22 mouse cellular contexts compared by ENCODE assay signal in genomic region chr12:59205571-59205970, GRCm38 (mm10). TPM values are rescaled to one million over a fixed set of nuclear protein-coding genes. Genes with fewer than 3 reads are reported as not detected.
DNase-seq lines count a peak whose midpoint lies in the region; ATAC-seq lines count a peak whose summit lies in the region.
"Had no signal": no experiment of that assay in that cellular context is flagged by ENCODE, and none has a peak within 500 bp of the region (broad histone marks: within the 10 kb centered on the region; RNA-seq: fewer than 3 reads in every experiment).

No protein-coding gene starts in this region.

- peaks cover 26% of the 10 kb centered on the region for H3K36me3 ChIP-seq in heart, embryonic 12.5 days

- H3K27me3 ChIP-seq in heart, embryonic 12.5 days (replicated peaks): no peaks in the 10 kb centered on the region
- H3K27me3 ChIP-seq: embryonic facial prominence, embryonic 12.5 days; embryonic facial prominence, embryonic 15.5 days; heart, embryonic 13.5 days had no signal

- no peak overlapping the region for H3K4me3 ChIP-seq in heart, embryonic 12.5 days
- H3K4me3 ChIP-seq: embryonic facial prominence, embryonic 12.5 days; embryonic facial prominence, embryonic 15.5 days; heart, embryonic 13.5 days had no signal

- peaks cover 8% of the 10 kb centered on the region; the same call in 1 of the 2 replicates for H3K4me1 ChIP-seq in heart, embryonic 12.5 days (replicated peaks)
- H3K4me1 ChIP-seq: embryonic facial prominence, embryonic 12.5 days; embryonic facial prominence, embryonic 15.5 days had no signal

- no peak overlapping the region for H3K4me2 ChIP-seq in heart, embryonic 12.5 days
- H3K4me2 ChIP-seq: embryonic facial prominence, embryonic 12.5 days; embryonic facial prominence, embryonic 15.5 days; heart, embryonic 13.5 days; hindbrain, embryonic 14.5 days had no signal

- 90% methylated on average over 6 of the region's 6 CpGs for WGBS in heart, embryonic 12.5 days

- H3K27ac ChIP-seq in heart, embryonic 12.5 days (ENCODE audit: poor library complexity, severe bottlenecking): no peak overlapping the region
- H3K27ac ChIP-seq: embryonic facial prominence, embryonic 12.5 days; embryonic facial prominence, embryonic 15.5 days; heart, embryonic 13.5 days; hindbrain, embryonic 14.5 days had no signal

- DNase-seq in heart, adult 11 months: peak; percentile 17
- DNase-seq in ES-CJ7 (ENCODE audit: low read depth, low spot score): peak; percentile 21
- no peak for DNase-seq in ovary, adult 18-20 months (ENCODE audit: low spot score)
- no peak for DNase-seq in layer of hippocampus, postnatal 25 days (ENCODE audit: extremely low spot score in 1 of 2, low spot score in 1 of 2)
- DNase-seq: adrenal gland, adult 2 months; adrenal gland, postnatal 14 days; cerebellum, adult 11 months; cerebellum, adult 2 months; cerebellum, adult 9-11 months; cerebellum, postnatal 25 days; gastrocnemius, postnatal 36 days; heart, adult 18-20 months; heart, postnatal 14 days; heart, postnatal 4 days had no signal

- ATAC-seq in heart, embryonic 12.5 days (ENCODE audit: insufficient number of reproducible peaks, low FRiP score): no peak
- 0 out of 2 replicates have a peak, but pooled peaks have one; percentile 3 for ATAC-seq in granulocyte monocyte progenitor cell, adult 5-6 weeks (replicated peaks; ENCODE audit: poor library complexity, severe bottlenecking)
- ATAC-seq: forebrain, embryonic 14.5 days; intestine, postnatal 0 days had no signal

- H3K9me3 ChIP-seq in heart, embryonic 12.5 days (replicated peaks): no peaks in the 10 kb centered on the region
- H3K9me3 ChIP-seq: embryonic facial prominence, embryonic 12.5 days; embryonic facial prominence, embryonic 15.5 days; heart, embryonic 13.5 days had no signal

- no peak overlapping the region for H3K9ac ChIP-seq in heart, embryonic 12.5 days
- H3K9ac ChIP-seq: embryonic facial prominence, embryonic 12.5 days; embryonic facial prominence, embryonic 15.5 days; heart, embryonic 13.5 days; hindbrain, embryonic 14.5 days had no signal

RNA-seq across cellular contexts. Expression of gene Fbxo33, which starts 14.0 kb away (rescaled TPM):
- polyA plus RNA-seq in heart, embryonic 12.5 days (2016; fragmentation: Nextera tagmentation; extraction: Ambion mirVana): 5.5 and 7.2 TPM in 2 replicates
- total RNA-seq in granulocyte monocyte progenitor cell, adult 5-6 weeks (2014; fragmentation: Nextera tagmentation): 23.9 and 28.1 TPM in 2 replicates
- total RNA-seq in granulocyte monocyte progenitor cell, adult 5-6 weeks (2017): 44.7 and 49.9 TPM in 2 replicates
- 10 to 100 TPM; 48.7 to 54.6 TPM for total RNA-seq in layer of hippocampus, postnatal 25 days (2021)

Comparison
In these comparisons a context has a peak if more than half of its experiments do, and no peak if none do; other contexts are left out.
1. DNase-seq: peak in heart, adult 11 months (single experiment) and ES-CJ7 (single experiment); none in ovary, adult 18-20 months (single experiment) and layer of hippocampus, postnatal 25 days (0 of 2).